Mouse (Mus musculus) lung, embryonic 16.5 days (tissue): ENCODE data around the gene Amtn. TPM values are rescaled to one million over a fixed set of nuclear protein-coding genes. Genes with fewer than 3 reads are reported as not detected.
"Not testable (repeated sequence)": the region's sequence is repeated elsewhere in the genome, so short reads cannot be mapped to it uniquely, and the experiment has no call there.

Experiments used
- ATAC-seq: fragments of 200-750 bp; cut with Nextera tagmentation; 2 replicates; pipeline ENCODE4 v1.8.0; 2017; ENCODE audit warnings: low read depth, mild to moderate bottlenecking, moderate library complexity
- H3K27ac ChIP-seq: fragments of 300-500 bp; sonication (generic); 2 replicates; pipeline ENCODE4 v1.5.1; 2014; ENCODE audit warnings: mild to moderate bottlenecking, control low read depth, low read length
- H3K27me3 ChIP-seq: fragments of 300-500 bp; sonication (generic); 2 replicates; pipeline ENCODE4 v1.6.1; 2014; ENCODE audit warnings: low read depth, low read length, mixed read lengths; ENCODE audit not compliant: control insufficient read depth, insufficient read depth
- H3K36me3 ChIP-seq: fragments of 300-500 bp; sonication (generic); 2 replicates; pipeline ENCODE4 v1.6.1; 2014; ENCODE audit warnings: low read length; ENCODE audit not compliant: control insufficient read depth, insufficient read depth
- H3K4me1 ChIP-seq: fragments of 300-500 bp; sonication (generic); replicated peaks from 2 replicates; pipeline ENCODE4 v1.6.1; 2014; ENCODE audit warnings: low read length, mixed read lengths; ENCODE audit not compliant: control insufficient read depth, insufficient read depth
- H3K4me2 ChIP-seq: fragments of 300-500 bp; sonication (generic); 2 replicates; pipeline ENCODE4 v1.6.1; 2014; ENCODE audit warnings: low read depth, low read length, control low read depth
- H3K4me3 ChIP-seq: fragments of 300-500 bp; sonication (generic); 2 replicates; pipeline ENCODE4 v1.5.1; 2014; ENCODE audit warnings: mild to moderate bottlenecking, low read length, control low read depth
- H3K9ac ChIP-seq: fragments of 300-500 bp; sonication (generic); 2 replicates; pipeline ENCODE4 v1.6.1; 2014; ENCODE audit warnings: low read length, control low read depth
- H3K9me3 ChIP-seq: fragments of 300-500 bp; sonication (generic); 2 replicates; pipeline ENCODE4 v1.6.1; 2016; ENCODE audit warnings: low read length; ENCODE audit not compliant: control insufficient read depth
- WGBS: fragments of 180-500 bp; shearing (Covaris S2); extraction: QIAGEN DNeasy Blood & Tissue Kit; methylation state at CpG from one replicate; pipeline ENCODE4 v1.1.7; 2014; 5-methylcytosine and 5-hydroxymethylcytosine counted together
- polyA plus RNA-seq: library from polyadenylated mRNA; unstranded; fragments of >200 nt; fragmentation: Nextera tagmentation; extraction: Ambion mirVana; gene quantifications from 2 replicates; pipeline ENCODE4 v1.2.1, GENCODE M21; 2015

The Amtn gene
- not detected in 2 replicates for polyA plus RNA-seq

DNA sequence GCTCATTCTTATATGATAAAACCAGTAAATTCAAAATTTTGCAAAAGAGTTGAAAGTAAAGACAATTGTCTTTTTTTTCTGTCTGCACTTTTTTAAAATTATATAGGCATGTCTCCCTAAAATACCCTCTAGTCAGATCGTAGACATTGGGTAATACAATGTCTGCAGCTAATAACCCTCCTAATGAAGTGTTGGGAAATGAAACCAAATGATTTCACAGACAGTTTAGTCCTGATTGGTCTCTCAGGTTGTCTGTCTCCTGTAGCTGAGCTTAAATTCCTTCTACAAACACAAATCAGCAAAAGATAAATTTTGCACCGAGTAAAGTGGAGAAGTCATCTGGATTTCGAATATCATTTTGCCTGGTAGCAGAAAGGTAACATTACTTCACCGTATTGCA is at the start of gene Amtn:
Amtn (plus strand) TSS at position 301 of the 400 bp plus-strand sequence.
- Histone ChIP-seq H3K36me3 (no peaks in the 10 kb centered on the region), H3K27me3 (no peaks in the 10 kb centered on the region), H3K9me3 (no peaks in the 10 kb centered on the region), H3K4me2 (no peak within 1 kb of the TSS), H3K4me3 (no peak within 1 kb of the TSS), H3K9ac (no peak within 1 kb of the TSS), H3K27ac (no peak within 1 kb of the TSS), H3K4me1 (no peaks in the 10 kb centered on the region)
- no peak for ATAC-seq
- WGBS: 47% methylated on average over 4 of the region's 4 CpGs

DNA sequence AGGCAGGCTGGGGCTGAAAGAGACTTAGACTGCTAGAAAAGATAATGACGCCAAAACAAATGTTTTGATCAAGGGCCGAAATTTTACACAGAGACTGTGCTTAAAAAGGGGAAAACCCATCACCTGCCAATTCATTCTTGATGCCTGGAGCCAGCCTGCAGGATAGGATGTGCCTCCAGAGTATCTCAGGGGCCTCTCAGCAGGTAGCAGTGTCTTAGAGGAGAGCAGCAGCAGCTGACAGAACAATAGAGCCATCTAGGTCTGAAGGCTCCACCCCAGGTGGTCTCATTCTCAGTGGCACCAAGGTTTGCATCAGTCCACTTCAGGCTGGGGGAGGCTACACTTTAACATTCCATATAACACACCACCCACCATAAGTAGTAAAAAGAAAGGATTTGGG is 27.4 kb upstream of the Amtn start:
- H3K27ac ChIP-seq, H3K27me3 ChIP-seq, H3K4me2 ChIP-seq, H3K9ac ChIP-seq, H3K4me1 ChIP-seq, H3K9me3 ChIP-seq, H3K4me3 ChIP-seq, ATAC-seq, H3K36me3 ChIP-seq: not testable (repeated sequence)
- WGBS: 52% methylated on average over 2 of the region's 2 CpGs

DNA sequence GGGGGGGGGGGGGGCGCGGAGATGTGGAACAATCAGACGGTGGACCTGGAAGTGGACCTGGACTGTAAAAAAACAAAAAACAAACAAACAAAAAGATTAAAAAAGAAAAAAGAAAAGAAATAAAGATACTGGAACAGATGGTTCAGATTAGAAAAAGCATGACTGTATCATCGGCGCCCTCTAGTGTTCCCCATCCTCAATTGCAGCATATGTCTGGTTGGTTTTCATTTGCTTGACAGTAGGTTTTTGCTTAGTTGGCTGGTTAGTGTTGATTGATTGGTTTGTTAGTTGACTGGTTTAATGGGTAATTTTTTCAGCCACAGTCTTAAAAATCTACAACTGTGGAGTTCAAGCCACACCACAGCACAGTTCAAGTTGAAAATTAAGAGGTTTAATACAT is 11.1 kb upstream of the Amtn start:
- H3K4me1 ChIP-seq: no peaks in the 10 kb centered on the region
- no peaks in the 10 kb centered on the region for H3K36me3 ChIP-seq
- WGBS: 0% methylated on average over 3 of the region's 5 CpGs
- H3K4me3 ChIP-seq: no peak overlapping the region
- no peak for ATAC-seq
- no peak overlapping the region for H3K27ac ChIP-seq
- no peaks in the 10 kb centered on the region for H3K27me3 ChIP-seq
- no peak overlapping the region for H3K4me2 ChIP-seq
- no peak overlapping the region for H3K9ac ChIP-seq
- H3K9me3 ChIP-seq: no peaks in the 10 kb centered on the region

DNA sequence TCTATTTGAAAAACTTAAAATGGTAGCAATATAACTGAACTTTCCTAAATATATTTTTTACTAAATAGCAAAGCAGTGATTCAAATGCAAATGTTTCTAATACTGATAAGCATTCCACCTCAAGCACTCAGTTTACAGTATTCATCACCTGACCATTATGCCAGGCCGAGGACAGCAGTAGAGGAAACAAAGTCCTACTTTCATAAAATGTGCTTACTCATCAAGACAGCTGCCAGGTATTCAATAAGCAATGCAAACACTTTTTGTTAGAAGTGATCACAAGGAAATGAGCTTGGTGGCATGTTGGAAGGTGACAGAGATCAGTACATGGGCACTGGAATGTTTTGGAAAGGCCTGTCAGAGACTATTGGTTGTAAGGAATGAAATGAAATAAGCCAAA is 9.0 kb upstream of the Amtn start:
- WGBS: 47% methylated on average over 1 of the region's 1 CpGs
- H3K4me1 ChIP-seq: no peaks in the 10 kb centered on the region
- no peak overlapping the region for H3K9ac ChIP-seq
- H3K9me3 ChIP-seq: no peaks in the 10 kb centered on the region
- no peak overlapping the region for H3K4me3 ChIP-seq
- H3K27ac ChIP-seq: no peak overlapping the region
- no peak for ATAC-seq
- no peak overlapping the region for H3K4me2 ChIP-seq
- H3K36me3 ChIP-seq: no peaks in the 10 kb centered on the region
- H3K27me3 ChIP-seq: no peaks in the 10 kb centered on the region

DNA sequence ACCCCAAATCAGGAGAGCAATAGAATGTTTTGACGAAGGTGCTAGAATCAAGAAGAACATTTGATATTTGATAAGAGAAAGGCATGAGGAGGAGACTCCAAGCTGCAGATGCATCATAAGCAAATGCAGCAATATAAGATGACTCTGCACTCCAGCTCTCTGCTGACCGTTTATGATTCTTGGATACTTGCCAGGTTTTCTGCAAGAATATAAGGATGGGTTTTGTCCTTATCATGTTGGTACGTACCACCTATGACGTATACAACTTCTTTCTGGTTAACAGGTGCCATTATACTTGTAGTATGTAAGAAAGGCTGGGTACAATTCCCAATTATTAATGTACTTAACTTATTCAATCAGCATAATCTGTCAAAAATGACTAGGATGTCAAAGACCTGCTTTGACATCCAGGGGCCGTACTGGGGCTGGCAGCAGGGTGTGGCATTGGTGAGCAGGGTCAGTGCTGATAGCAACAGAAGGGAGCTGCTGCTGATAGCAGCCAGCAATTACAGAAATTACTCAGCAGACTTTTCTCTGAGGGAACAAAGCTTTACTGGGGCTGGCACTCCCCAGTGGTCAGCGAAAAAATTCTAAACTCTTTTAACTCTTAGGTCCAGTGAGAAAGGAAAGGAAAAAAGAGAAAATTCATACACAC is 5.2 kb upstream of the Amtn start:
- Histone ChIP-seq H3K36me3 (no peaks in the 10 kb centered on the region), H3K4me3 (no peak overlapping the region), H3K9me3 (no peaks in the 10 kb centered on the region), H3K4me2 (no peak overlapping the region), H3K27me3 (no peaks in the 10 kb centered on the region), H3K4me1 (no peaks in the 10 kb centered on the region), H3K27ac (no peak overlapping the region), H3K9ac (no peak overlapping the region)
- ATAC-seq: no peak
- WGBS: 51% methylated on average over 6 of the region's 6 CpGs

DNA sequence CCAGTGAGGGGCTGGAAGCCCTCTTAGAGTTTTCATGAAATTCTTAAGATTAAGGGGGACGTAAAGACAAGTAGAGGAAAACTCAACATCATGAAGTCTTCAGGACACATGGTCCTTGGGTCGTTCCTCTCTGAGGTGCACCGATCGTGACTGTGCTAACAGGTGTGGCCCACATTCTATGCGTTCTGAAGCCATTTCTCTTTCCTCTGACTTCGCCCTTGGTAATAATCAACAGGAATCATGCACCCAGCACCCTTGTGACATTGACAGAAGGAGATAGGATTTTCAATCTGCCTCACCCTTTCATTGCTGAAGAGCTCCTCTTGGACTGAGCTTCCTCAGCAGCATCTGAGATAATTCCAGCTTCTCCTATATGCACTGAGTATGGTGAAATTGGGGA is 3.3 kb upstream of the Amtn start:
- Histone ChIP-seq H3K9ac (no peak overlapping the region), H3K4me2 (no peak overlapping the region), H3K27me3 (no peaks in the 10 kb centered on the region), H3K4me3 (no peak overlapping the region), H3K9me3 (no peaks in the 10 kb centered on the region), H3K27ac (no peak overlapping the region), H3K36me3 (no peaks in the 10 kb centered on the region), H3K4me1 (no peaks in the 10 kb centered on the region)
- no peak for ATAC-seq
- 81% methylated on average over 6 of the region's 6 CpGs for WGBS

DNA sequence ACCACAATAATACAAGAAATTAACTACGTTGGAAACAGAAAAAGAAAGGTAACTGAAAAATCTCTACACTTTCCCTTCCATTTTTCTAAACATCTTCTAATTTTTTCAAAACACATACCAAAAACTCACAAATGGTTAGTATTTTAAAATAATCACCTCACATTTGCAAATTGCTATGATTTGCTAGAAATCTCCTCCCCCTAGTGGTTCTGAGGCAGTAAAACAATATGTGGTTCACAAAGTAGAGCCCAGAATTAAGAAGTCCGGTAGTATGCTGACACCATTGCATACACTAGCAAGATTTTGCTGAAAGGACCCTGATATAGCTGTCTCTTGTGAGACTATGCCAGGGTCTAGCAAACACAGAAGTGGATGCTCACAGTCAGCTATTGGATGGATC is 16.1 kb downstream of the Amtn start:
- H3K4me1 ChIP-seq, H3K9ac ChIP-seq, H3K4me2 ChIP-seq, H3K27ac ChIP-seq, ATAC-seq, H3K4me3 ChIP-seq, H3K36me3 ChIP-seq, H3K9me3 ChIP-seq, H3K27me3 ChIP-seq: not testable (repeated sequence)
- WGBS: 83% methylated on average over 2 of the region's 2 CpGs

DNA sequence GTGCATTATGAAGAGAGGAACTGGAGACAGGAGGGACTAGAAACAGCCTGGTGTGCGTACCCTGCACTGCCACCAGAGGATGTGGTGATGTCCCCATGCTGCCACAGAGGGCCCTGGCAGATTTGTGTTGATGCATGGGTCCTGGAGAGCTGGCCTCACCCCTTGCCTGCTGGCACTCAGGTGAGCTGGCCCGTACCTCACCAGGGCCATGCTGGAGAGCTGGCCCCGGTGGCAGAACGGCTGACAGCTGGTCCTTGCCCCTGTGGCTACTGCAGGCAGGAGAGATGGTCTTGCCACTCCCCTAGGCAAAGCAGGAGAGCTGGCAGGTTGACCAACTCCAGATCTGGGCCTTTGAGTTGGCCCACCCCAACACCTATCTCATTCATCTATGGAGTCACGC is 22.7 kb downstream of the Amtn start:
- Histone ChIP-seq H3K4me2 (no peak overlapping the region), H3K36me3 (no peaks in the 10 kb centered on the region), H3K9ac (no peak overlapping the region), H3K27ac (no peak overlapping the region), H3K9me3 (no peaks in the 10 kb centered on the region), H3K4me1 (no peaks in the 10 kb centered on the region), H3K4me3 (no peak overlapping the region), H3K27me3 (no peaks in the 10 kb centered on the region)
- ATAC-seq: no peak
- 68% methylated on average over 5 of the region's 5 CpGs for WGBS

DNA sequence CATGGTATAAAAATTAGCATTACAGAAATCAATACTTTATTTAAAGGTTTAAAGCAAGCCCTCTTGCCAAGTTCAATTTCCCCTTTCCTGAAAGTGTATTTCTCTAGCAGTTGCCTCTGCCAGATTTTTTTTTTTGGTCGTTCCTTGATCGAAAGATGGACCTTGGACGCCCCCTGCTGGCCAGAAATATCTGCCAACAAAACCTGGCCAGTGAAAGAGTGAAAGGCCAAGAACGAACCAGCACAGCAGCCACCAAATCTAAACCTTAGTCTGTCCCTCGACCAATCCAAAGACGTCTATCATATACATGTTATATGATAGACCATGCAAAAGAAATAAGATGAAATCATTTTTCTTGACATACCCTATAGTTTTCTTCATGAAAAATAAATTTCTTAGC is 23.9 kb downstream of the Amtn start:
- Histone ChIP-seq H3K4me3 (no peak overlapping the region), H3K9ac (no peak overlapping the region), H3K36me3 (no peaks in the 10 kb centered on the region), H3K4me2 (no peak overlapping the region), H3K27ac (no peak overlapping the region), H3K9me3 (no peaks in the 10 kb centered on the region), H3K4me1 (no peaks in the 10 kb centered on the region), H3K27me3 (no peaks in the 10 kb centered on the region)
- no peak for ATAC-seq
- WGBS: 7% methylated on average over 6 of the region's 6 CpGs

DNA sequence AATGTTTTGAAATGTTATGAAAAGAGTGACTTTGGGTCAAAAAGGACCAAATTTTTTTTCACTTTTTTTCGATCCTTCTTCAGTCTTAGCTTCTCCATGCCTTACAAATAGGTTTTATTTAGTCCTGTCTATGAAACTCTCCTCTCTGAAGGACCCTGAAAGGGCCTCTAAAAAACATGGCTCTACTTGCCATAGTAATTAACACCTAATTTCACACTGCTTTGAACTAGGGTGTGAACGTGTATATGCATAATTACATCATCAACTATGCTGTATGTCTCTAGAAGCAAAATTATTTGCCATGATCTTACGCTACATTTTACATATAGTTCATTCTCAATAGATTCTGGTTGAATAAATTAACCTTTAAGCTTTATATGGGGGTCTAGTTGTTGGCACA is 25.6 kb downstream of the Amtn start:
- no peaks in the 10 kb centered on the region for H3K36me3 ChIP-seq
- ATAC-seq: no peak
- WGBS: 69% methylated on average over 3 of the region's 3 CpGs
- no peaks in the 10 kb centered on the region for H3K27me3 ChIP-seq
- no peak overlapping the region for H3K4me3 ChIP-seq
- no peak overlapping the region for H3K9ac ChIP-seq
- H3K4me2 ChIP-seq: no peak overlapping the region
- no peak overlapping the region for H3K27ac ChIP-seq
- H3K4me1 ChIP-seq: no peaks in the 10 kb centered on the region
- no peaks in the 10 kb centered on the region for H3K9me3 ChIP-seq
